Mouse (Mus musculus) kidney, adult 18-20 months (tissue): ENCODE data around the gene Slc36a1.
A peak's percentile ranks its signal among the peaks of the same experiment; 100 is the strongest.

Source experiments
- DNase-seq: peaks from one replicate; pipeline ENCODE4 v3.0.0; 2021

The Slc36a1 gene

GRCm38 (mm10) chr11:55209626-55210353, 5.6 kb downstream of the Slc36a1 start:
- no peak for DNase-seq

GRCm38 (mm10) chr11:55213518-55213917, 9.4 kb downstream of the Slc36a1 start:
- DNase-seq = no peak

DNA sequence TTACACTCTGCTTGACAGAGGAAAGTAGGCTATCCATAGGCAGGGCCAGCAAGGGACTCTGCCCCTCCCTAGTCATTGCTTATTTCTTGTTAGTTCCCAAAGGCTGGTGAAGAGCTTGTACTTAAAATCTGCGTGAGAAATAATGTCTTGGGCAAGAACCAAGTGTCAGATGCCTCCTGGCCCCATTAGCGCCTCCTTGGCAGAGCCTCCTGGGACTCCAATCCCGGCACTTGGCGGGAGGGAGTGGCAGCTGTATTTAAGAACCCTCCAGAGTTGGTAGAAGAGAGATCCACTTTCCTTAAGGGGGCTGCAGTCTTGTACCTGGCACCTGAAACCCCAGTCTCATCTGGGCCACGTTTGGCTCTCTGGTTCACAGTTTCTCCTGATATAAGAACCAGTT, 10.0 kb downstream of the Slc36a1 start:
- DNase-seq = peak; percentile 35

- no peak for DNase-seq
Observed at GRCm38 (mm10) chr11:55214978-55215377, 10.8 kb downstream of the Slc36a1 start.

GRCm38 (mm10) chr11:55216061-55216460, 11.9 kb downstream of the Slc36a1 start:
- peak; percentile 75 for DNase-seq

DNA sequence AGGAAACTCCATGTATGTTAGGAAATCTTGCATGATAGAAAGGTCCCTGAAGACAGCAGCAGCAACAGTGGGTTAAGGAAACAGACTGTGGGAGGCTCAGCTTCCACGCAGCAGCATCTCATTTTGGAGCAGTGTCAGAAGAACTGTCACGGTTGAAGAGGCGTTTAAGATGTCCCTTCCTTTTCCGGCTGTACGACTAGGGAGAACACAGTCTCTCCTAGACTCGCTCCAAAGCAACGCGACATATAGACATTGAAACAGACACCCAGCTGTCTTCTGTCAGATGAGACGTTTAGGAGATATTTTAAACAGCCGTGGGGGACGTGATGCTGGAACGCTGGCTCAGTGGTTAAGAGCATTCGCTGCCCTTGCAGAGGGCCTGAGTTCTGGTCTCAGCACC, 12.7 kb downstream of the Slc36a1 start:
- no peak for DNase-seq

- peak; percentile 75 for DNase-seq
Observed at GRCm38 (mm10) chr11:55217418-55217817, 13.3 kb downstream of the Slc36a1 start.

GRCm38 (mm10) chr11:55217880-55218279, 13.7 kb downstream of the Slc36a1 start:
- DNase-seq = no peak

DNA sequence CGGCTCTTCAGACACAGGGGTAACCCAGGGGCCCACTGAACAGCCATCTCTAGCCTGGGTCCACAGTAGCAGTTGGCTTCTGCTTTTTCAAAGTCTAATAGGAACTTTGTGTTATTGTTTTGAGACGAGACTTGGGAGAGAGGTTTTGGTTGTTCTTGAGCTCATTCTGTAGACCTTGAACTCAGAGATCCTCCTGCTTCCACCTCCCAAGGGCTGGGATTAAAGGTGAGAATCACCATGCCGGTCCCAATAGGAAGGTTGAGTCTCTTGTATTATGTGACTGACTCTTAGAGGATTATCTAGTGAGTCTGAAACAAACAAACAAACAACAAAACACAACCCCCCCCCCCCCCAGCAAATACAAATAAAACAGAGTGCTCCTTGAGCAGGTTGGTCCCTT, 14.3 kb downstream of the Slc36a1 start:
- no peak for DNase-seq

DNA sequence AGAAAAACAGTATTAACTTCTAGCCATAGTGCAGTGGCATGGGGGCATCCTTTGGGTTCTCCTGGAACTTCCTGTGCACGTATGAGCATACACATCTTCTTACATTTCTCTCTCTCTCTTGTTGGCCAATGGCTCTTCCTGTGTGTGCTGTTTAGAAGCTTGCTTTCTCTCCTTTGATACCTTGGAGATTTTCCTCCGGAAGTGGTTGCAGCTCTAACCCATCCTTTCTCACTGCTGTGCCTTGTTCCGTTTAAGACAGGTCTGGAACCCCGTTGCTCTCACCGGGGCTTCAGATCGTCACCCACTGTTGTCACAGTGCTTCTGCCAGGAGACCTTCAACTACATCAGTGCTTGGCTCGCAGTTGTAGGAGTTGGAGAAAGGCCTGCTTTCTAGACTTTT, 17.2 kb downstream of the Slc36a1 start:
- no peak for DNase-seq

DNA sequence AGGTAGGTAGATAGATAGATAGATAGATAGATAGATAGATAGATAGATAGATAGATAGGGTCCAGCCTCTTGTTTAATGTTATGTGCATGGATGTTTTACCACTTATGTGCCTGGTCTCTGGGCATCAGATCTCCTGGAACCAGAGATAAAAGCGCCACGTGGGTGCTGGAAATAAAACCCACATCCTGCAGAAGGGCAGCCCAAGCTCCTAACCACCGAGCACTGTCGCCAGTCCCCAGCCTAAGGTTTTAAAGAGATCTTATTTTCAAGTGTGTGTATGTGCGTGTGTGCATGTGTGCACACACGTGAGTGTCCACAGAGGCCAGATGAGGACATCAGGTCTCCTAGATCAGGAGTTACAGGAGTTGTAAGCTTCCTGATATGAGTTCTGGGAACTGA, 26.9 kb downstream of the Slc36a1 start:
- DNase-seq = no peak

DNA sequence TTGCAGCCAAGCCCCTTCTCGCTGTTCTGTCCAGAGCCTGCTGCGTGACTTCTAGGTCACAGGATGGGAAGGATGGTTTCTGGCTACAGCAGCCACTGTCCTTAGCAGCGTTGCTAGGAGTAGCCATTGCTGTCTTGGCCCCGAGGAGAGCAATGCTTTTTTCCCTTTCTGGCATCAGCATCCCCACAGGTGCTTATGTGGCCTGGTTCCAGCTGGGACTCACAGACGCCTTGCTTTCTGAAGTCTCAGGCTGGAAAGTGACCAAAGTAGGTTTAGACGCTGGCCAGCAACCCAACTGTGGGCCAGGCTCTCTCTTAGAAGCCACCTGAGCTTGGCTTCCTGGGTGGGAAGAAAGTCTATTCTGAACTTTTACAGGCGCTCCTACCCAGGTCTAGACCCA, 30.1 kb downstream of the Slc36a1 start:
- no peak for DNase-seq

DNA sequence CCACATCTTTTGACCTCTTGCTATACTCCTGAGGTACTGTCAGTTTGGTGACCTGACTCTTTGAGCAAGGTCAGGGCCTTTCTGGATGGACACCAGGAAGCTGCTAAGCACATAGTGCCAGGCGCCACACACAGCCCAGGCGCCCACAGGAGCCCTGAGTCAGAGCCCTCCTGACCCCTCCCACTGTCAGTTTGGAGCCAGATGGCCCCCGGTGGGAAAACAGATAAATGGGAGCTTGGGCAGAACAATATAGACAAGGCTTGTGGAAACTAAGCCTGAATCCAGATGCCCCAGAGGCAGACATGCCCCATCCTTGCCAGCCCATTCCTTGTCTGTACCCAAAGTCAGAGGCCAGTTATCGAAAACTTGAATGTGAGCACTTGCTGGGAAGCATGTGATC, 30.6 kb downstream of the Slc36a1 start:
- no peak for DNase-seq

DNA sequence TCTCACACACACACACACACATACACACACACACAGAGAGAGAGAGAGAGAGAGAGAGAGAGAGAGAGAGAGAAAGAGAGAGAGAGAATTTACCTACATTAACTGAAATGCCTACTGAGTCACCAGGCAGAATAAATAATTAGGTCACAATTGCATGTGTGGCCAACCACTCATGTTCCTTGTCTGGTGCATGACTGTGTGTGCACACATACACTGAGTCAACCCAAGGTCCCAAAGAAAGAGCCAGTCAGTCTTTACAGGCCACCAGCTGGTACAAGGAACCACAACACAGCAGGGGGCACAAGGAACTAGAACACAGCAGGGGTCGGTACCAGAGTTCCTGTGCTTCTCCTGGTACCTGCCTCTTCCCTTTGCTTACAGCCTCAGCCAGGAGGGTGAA, 32.7 kb downstream of the Slc36a1 start:
- no peak for DNase-seq

DNA sequence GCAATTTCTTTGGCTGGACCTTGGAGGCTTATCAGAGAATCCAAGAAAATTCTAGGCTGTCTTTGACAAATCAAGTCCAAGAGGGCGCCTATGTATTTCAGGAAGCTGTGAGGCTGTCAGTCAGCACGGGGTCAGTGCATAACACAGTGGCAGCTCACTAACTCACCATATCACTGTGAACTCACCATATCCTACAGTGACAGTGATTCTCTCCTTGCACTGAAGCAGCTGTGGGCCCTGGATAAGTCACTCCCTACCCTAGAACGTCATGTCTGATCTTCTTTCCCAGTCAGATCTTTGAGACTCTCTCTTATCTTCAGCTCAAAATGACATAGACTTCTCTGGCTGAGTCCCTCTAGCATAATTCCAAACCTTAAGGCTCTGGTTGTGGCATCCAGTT, 35.3 kb downstream of the Slc36a1 start:
- no peak for DNase-seq

- DNase-seq = peak; percentile 78
Observed at GRCm38 (mm10) chr11:55240556-55240955, 36.4 kb downstream of the Slc36a1 start.

DNA sequence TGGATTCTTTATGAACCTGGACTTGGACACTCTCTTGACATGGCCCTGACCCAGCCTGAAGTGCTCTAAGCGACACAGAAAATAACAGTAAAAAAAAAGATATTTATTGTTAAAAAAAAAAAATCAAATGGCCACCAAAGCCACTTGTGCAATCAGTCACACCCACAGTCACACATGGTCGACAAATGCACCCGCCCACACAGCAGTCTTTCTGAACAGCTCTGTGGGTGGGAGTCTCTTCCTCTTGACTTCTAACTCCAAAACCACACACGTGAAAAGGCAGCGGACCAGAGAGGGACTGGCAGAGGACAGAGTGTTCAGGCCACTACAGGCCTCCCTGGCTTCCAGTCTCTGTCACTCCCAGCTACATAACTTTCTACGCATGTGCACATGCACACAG, 46.4 kb downstream of the Slc36a1 start:
- DNase-seq = no peak

DNA sequence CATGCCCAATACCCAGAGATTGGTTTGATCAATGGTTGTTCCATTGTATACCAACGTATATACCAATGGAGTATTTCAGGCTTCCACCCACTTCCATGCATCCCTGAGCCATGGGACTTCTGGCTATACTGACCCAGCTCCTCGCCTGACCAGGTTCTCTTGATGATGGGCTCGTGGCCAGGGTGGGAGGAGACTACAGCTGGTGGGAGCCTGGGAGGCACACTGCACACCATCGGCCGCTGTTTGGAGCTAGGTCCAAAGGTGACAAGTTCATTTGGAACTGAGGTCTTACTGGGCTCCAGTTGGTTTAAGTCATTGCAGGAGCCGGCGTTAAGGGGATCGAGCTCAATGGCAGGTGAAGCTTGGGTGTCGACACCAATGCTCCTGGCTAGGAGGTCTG, 49.2 kb downstream of the Slc36a1 start:
- DNase-seq = peak; percentile 72

GRCm38 (mm10) chr11:55261105-55261504, 57.0 kb downstream of the Slc36a1 start:
- DNase-seq = no peak

GRCm38 (mm10) chr11:55262000-55262399, 57.9 kb downstream of the Slc36a1 start:
- no peak for DNase-seq

- no peak for DNase-seq
Observed at GRCm38 (mm10) chr11:55264318-55264717, 60.2 kb downstream of the Slc36a1 start.

GRCm38 (mm10) chr11:55265647-55266046, 61.5 kb downstream of the Slc36a1 start:
- DNase-seq = no peak

DNA sequence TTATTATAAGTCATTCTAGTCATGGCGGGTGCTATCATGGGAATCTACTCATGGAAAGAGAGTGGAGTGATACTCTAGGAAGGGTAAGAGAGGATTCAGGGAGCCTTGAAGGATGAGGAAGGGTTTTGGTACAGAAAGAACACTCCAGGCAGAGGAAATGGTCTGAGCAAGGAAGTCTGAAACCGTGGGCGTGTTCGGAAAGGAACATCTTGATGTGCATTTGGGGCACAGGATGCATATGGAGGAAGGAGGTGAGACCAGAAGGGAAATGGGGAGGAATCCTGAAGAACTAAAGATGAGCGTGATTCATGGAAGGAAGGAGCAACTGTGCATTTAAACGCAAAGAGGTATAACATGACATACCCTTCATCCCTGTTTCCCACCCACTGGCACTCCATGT, 64.4 kb downstream of the Slc36a1 start:
- DNase-seq = no peak

GRCm38 (mm10) chr11:55274756-55275155, 70.6 kb downstream of the Slc36a1 start:
- no peak for DNase-seq
